Mouse (Mus musculus) MEL (cell line): Measurements from ENCODE around the gene Slc8a1. TPM values are rescaled to one million over a fixed set of nuclear protein-coding genes. Genes with fewer than 3 reads are reported as not detected.

ENCODE experiments used
- DNase-seq: peaks from one replicate; pipeline ENCODE4 v3.0.0; 2011; ENCODE audit warnings: low read depth, low spot score
- H3K27ac ChIP-seq: 2 replicates; pipeline ENCODE4 v1.5.1; 2012; ENCODE audit warnings: low read depth, mild to moderate bottlenecking, control low read depth, low read length, moderate library complexity; ENCODE audit not compliant: control insufficient read depth
- H3K27me3 ChIP-seq, 2 experiments: fragments of 150-350 bp in 1 of 2; sonication (generic) in 1 of 2; 2 replicates each; pipeline ENCODE4 v1.6.1; 2012; ENCODE audit warnings: low read length in 2 of 2, mild to moderate bottlenecking in 2 of 2, improper control_type of control experiment in 1 of 2, moderate library complexity in 1 of 2; ENCODE audit not compliant: insufficient read depth in 2 of 2, control insufficient read depth in 1 of 2
- H3K36me3 ChIP-seq, 2 experiments: 2 replicates each; pipeline ENCODE4 v1.6.1; 2012 to 2014; ENCODE audit warnings: low read length in 2 of 2, improper control_type of control experiment in 1 of 2, inconsistent platforms in 1 of 2, mild to moderate bottlenecking in 1 of 2; ENCODE audit not compliant: insufficient read depth in 2 of 2, control insufficient read depth in 1 of 2
- H3K4me1 ChIP-seq, 2 experiments: fragments of 150-350 bp in 1 of 2; sonication (generic) in 1 of 2; 2 replicates each; pipeline ENCODE4 v1.6.1; 2012; ENCODE audit warnings: low read length in 2 of 2, improper control_type of control experiment in 1 of 2, mild to moderate bottlenecking in 1 of 2; ENCODE audit not compliant: insufficient read depth in 2 of 2, control insufficient read depth in 1 of 2
- H3K4me3 ChIP-seq, 2 experiments: fragments of 150-350 bp in 1 of 2; sonication (generic) in 1 of 2; 2 replicates each; pipeline ENCODE4 v1.5.1; 2012; ENCODE audit warnings: low read depth in 2 of 2, low read length in 2 of 2, mild to moderate bottlenecking in 2 of 2, moderate library complexity in 2 of 2, control low read depth in 1 of 2, improper control_type of control experiment in 1 of 2; ENCODE audit not compliant: control insufficient read depth in 1 of 2, insufficient read depth in 1 of 2
- H3K79me2 ChIP-seq: 2 replicates; pipeline ENCODE4 v1.6.1; 2012; ENCODE audit warnings: mild to moderate bottlenecking, low read length, moderate library complexity; ENCODE audit not compliant: control insufficient read depth, poor library complexity, insufficient read depth
- H3K9ac ChIP-seq: 2 replicates; pipeline ENCODE4 v1.6.1; 2012; ENCODE audit warnings: low read depth, mild to moderate bottlenecking, control low read depth, low read length, moderate library complexity; ENCODE audit not compliant: control insufficient read depth, poor library complexity, severe bottlenecking
- H3K9me3 ChIP-seq: fragments of 150-350 bp; sonication (generic); replicated peaks from 2 replicates; pipeline ENCODE4 v1.6.1; 2012; ENCODE audit warnings: mild to moderate bottlenecking, low read length, improper control_type of control experiment, moderate library complexity; ENCODE audit not compliant: insufficient read depth
- BHLHE40 ChIP-seq: IDR thresholded peaks from 2 replicates; pipeline ENCODE4 v1.6.1; 2012; ENCODE audit warnings: low read depth, mild to moderate bottlenecking, inconsistent platforms, low read length, improper control_type of control experiment, borderline replicate concordance
- CHD1 ChIP-seq: IDR thresholded peaks from 2 replicates; pipeline ENCODE4 v1.6.1; 2012; ENCODE audit warnings: low read depth, mild to moderate bottlenecking, inconsistent platforms, low read length, improper control_type of control experiment
- CTCF ChIP-seq, 3 experiments: IDR thresholded peaks in 2 of 3; conservative IDR thresholded peaks in 1 of 3; 2 replicates each; pipeline ENCODE4 v1.5.1; 2011 to 2012; ENCODE audit warnings: low read length in 3 of 3, low read depth in 2 of 3, mild to moderate bottlenecking in 2 of 3, improper control_type of control experiment in 1 of 3, inconsistent platforms in 1 of 3, mixed read lengths in 1 of 3, moderate library complexity in 1 of 3; ENCODE audit not compliant: control insufficient read depth in 1 of 3, insufficient read depth in 1 of 3, poor library complexity in 1 of 3, severe bottlenecking in 1 of 3
- E2F4 ChIP-seq: IDR thresholded peaks from 2 replicates; pipeline ENCODE4 v1.6.1; 2011; ENCODE audit warnings: low read depth, low read length, improper control_type of control experiment, borderline replicate concordance
- ELF1 ChIP-seq: IDR thresholded peaks from 2 replicates; pipeline ENCODE4 v1.6.1; 2014; ENCODE audit warnings: low read depth, mild to moderate bottlenecking, inconsistent platforms, low read length, improper control_type of control experiment, moderate library complexity
- EP300 ChIP-seq, 2 experiments: IDR thresholded peaks; 2 replicates each; pipeline ENCODE4 v1.6.1; 2011; ENCODE audit warnings: improper control_type of control experiment in 2 of 2, low read length in 2 of 2, low read depth in 1 of 2, mild to moderate bottlenecking in 1 of 2
- GABPA ChIP-seq: IDR thresholded peaks from 2 replicates; pipeline ENCODE4 v1.6.1; 2012; ENCODE audit warnings: low read depth, mild to moderate bottlenecking, inconsistent platforms, low read length, improper control_type of control experiment, moderate library complexity
- HCFC1 ChIP-seq: IDR thresholded peaks from 2 replicates; pipeline ENCODE4 v1.6.1; 2012; ENCODE audit warnings: low read depth, mild to moderate bottlenecking, inconsistent platforms, low read length, improper control_type of control experiment, moderate library complexity
- JUND ChIP-seq: IDR thresholded peaks from 2 replicates; pipeline ENCODE4 v1.6.1; 2011; ENCODE audit warnings: low read depth, mild to moderate bottlenecking, improper control_type of control experiment, low read length
- MAFK ChIP-seq: IDR thresholded peaks from 2 replicates; pipeline ENCODE4 v1.6.1; 2011; ENCODE audit warnings: low read depth, mild to moderate bottlenecking, low read length, improper control_type of control experiment, borderline replicate concordance
- MAX ChIP-seq: IDR thresholded peaks from 2 replicates; pipeline ENCODE4 v1.6.1; 2011; ENCODE audit warnings: low read length, improper control_type of control experiment
- MAZ ChIP-seq: IDR thresholded peaks from 2 replicates; pipeline ENCODE4 v1.6.1; 2012; ENCODE audit warnings: low read depth, mild to moderate bottlenecking, inconsistent platforms, low read length, improper control_type of control experiment
- MEF2A ChIP-seq: IDR thresholded peaks from 2 replicates; pipeline ENCODE4 v1.6.1; 2014; ENCODE audit warnings: low read depth, mild to moderate bottlenecking, inconsistent platforms, low read length, improper control_type of control experiment; ENCODE audit not compliant: poor library complexity, insufficient replicate concordance, severe bottlenecking; ENCODE audit errors: extremely low read depth
- MYB ChIP-seq: IDR thresholded peaks from 2 replicates; pipeline ENCODE4 v1.6.1; 2011; ENCODE audit warnings: mild to moderate bottlenecking, low read depth, low read length, improper control_type of control experiment
- NELFE ChIP-seq: IDR thresholded peaks from 2 replicates; pipeline ENCODE4 v1.6.1; 2011; ENCODE audit warnings: low read depth, low read length, improper control_type of control experiment
- NRF1 ChIP-seq: IDR thresholded peaks from 2 replicates; pipeline ENCODE4 v1.6.1; 2014; ENCODE audit warnings: low read depth, mild to moderate bottlenecking, inconsistent platforms, low read length, improper control_type of control experiment, moderate library complexity; ENCODE audit not compliant: poor library complexity, insufficient read depth, severe bottlenecking
- RAD21 ChIP-seq: IDR thresholded peaks from 2 replicates; pipeline ENCODE4 v1.6.1; 2011; ENCODE audit warnings: mild to moderate bottlenecking, low read depth, low read length, improper control_type of control experiment
- RCOR1 ChIP-seq: IDR thresholded peaks from 2 replicates; pipeline ENCODE4 v1.6.1; 2012; ENCODE audit warnings: low read depth, mild to moderate bottlenecking, inconsistent platforms, low read length, improper control_type of control experiment
- TCF12 ChIP-seq: IDR thresholded peaks from 2 replicates; pipeline ENCODE4 v1.6.1; 2014; ENCODE audit warnings: low read depth, mild to moderate bottlenecking, inconsistent platforms, low read length, improper control_type of control experiment, moderate library complexity
- UBTF ChIP-seq: IDR thresholded peaks from 2 replicates; pipeline ENCODE4 v1.6.1; 2012; ENCODE audit warnings: low read depth, mild to moderate bottlenecking, inconsistent platforms, low read length, improper control_type of control experiment, moderate library complexity, borderline replicate concordance; ENCODE audit not compliant: insufficient read depth
- USF1 ChIP-seq: IDR thresholded peaks from 2 replicates; pipeline ENCODE4 v1.6.1; 2014; ENCODE audit warnings: low read depth, mild to moderate bottlenecking, inconsistent platforms, low read length, improper control_type of control experiment, moderate library complexity
- ZC3H11A ChIP-seq: IDR thresholded peaks from 2 replicates; pipeline ENCODE4 v1.6.1; 2012; ENCODE audit warnings: low read depth, mild to moderate bottlenecking, inconsistent platforms, low read length, improper control_type of control experiment
- ZMIZ1 ChIP-seq: IDR thresholded peaks from 2 replicates; pipeline ENCODE4 v1.6.1; 2012; ENCODE audit warnings: low read depth, mild to moderate bottlenecking, inconsistent platforms, low read length, improper control_type of control experiment, moderate library complexity
- polyA plus RNA-seq, 2 experiments: library from polyadenylated mRNA; stranded (reverse) in 1 of 2; unstranded in 1 of 2; fragments of >175 nt in 1 of 2; fragments of >200 nt in 1 of 2; gene quantifications; 2 replicates each; pipeline versions ENCODE4 v1.2.1 to v1.2.4; 2012; ENCODE audit warnings: low replicate concordance in 2 of 2, low read depth in 1 of 2; ENCODE audit not compliant: insufficient read length in 2 of 2, insufficient read depth in 1 of 2, missing spikeins in 1 of 2
- total RNA-seq: library from RNA; depleted of rRNA; stranded (reverse); fragments of 300-350 nt; gene quantifications from 2 replicates; pipeline ENCODE4 v1.2.3, GENCODE M21; 2012

The Slc8a1 gene
- total and polyA plus RNA-seq, 3 experiments = 0.86 to 1.0 TPM; not detected in 1

DNA sequence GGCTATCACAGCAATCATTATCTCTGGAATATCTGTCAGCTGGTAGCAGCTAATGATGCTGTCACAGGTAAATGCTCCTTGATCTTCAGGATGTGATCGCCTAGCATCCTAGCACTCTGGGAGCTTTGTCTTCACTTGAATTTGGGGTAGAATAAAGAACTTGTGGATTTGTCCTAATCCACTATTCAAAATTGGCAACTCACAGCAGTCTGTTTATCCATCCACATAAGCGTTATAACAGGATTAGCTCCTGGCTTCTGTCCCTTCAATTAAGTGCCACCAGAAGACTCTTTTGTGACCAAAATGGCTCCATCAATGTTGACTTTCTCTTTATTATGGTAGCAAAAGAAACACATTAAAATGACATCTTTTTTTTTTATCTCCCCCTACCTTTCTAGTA is 214.2 kb downstream of the Slc8a1 start:
- DNase-seq = no peak
- no peak overlapping the region for H3K27ac ChIP-seq
- H3K9me3 ChIP-seq = no peaks in the 10 kb centered on the region
- TF ChIP-seq E2F4 = no peak
- no peak for TF ChIP-seq BHLHE40
- TF ChIP-seq UBTF = no peak
- no peak for TF ChIP-seq CTCF (IDR thresholded peaks at IDR 0.05 in 2 of 3, conservative IDR thresholded peaks at IDR 0.05 in 1 of 3; ENCODE audit: control insufficient read depth in 1 of 3, insufficient read depth in 1 of 3, low read depth in 2 of 3, low read length in 3 of 3, poor library complexity in 1 of 3, severe bottlenecking in 1 of 3)
- TF ChIP-seq MEF2A = no peak
- H3K36me3 ChIP-seq = peaks cover 0 to 2% of the 10 kb centered on the region in 2 experiments; a peak in 1 of 4 replicates
- no peak overlapping the region for H3K4me3 ChIP-seq
- no peak overlapping the region for H3K9ac ChIP-seq
- H3K79me2 ChIP-seq = no peaks in the 10 kb centered on the region
- H3K27me3 ChIP-seq = no peaks in the 10 kb centered on the region
- H3K4me1 ChIP-seq = no peaks in the 10 kb centered on the region

GRCm38 (mm10) chr17:81518316-81519025 is 219.7 kb downstream of the Slc8a1 start:
- Histone ChIP-seq H3K79me2 (no peaks in the 10 kb centered on the region), H3K4me1 (no peaks in the 10 kb centered on the region), H3K4me3 (no peak overlapping the region), H3K36me3 (peaks cover 0 to 2% of the 10 kb centered on the region in 2 experiments; a peak in 1 of 4 replicates), H3K9ac (no peak overlapping the region), H3K9me3 (no peaks in the 10 kb centered on the region), H3K27ac (no peak overlapping the region), H3K27me3 (no peaks in the 10 kb centered on the region)
- DNase-seq = peak; percentile 9
- TF ChIP-seq USF1 (no peak), MAX (no peak), JUND (no peak), MYB (no peak), ZC3H11A (no peak), UBTF (no peak)

DNA sequence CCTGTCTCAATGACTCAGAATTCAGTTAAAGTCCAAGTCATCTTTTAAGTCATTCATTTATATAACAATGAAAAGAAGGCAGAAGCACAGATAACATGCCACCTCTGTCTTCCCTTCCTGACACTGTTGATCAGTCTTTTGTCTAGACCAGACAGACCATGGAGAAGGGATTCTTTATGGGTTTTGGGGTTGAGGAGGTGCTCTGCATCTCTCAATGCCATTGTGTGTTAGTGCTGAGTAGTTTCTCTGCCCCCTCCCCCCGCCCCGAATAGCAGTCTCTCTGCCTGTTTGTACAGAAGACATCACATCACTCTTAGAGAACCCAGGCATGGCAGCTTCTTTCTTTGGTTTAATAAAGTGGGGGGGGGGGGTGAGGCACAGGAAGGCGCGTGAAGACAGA is 222.0 kb downstream of the Slc8a1 start:
- no peak for TF ChIP-seq MAZ
- TF ChIP-seq EP300 (IDR thresholded peaks at IDR 0.05; ENCODE audit: low read depth in 1 of 2, low read length in 2 of 2) = no peak
- no peak for TF ChIP-seq RAD21
- TF ChIP-seq MAFK = no peak
- no peak for TF ChIP-seq TCF12
- no peak for TF ChIP-seq CTCF (IDR thresholded peaks at IDR 0.05 in 2 of 3, conservative IDR thresholded peaks at IDR 0.05 in 1 of 3; ENCODE audit: control insufficient read depth in 1 of 3, insufficient read depth in 1 of 3, low read depth in 2 of 3, low read length in 3 of 3, poor library complexity in 1 of 3, severe bottlenecking in 1 of 3)
- no peak for TF ChIP-seq NELFE
- TF ChIP-seq GABPA = no peak
- TF ChIP-seq ELF1 = no peak
- TF ChIP-seq HCFC1 = no peak
- no peak for TF ChIP-seq ZMIZ1
- no peak for TF ChIP-seq RCOR1
- TF ChIP-seq NRF1 = no peak
- TF ChIP-seq CHD1 = no peak
- Histone ChIP-seq H3K27me3 (no peaks in the 10 kb centered on the region), H3K79me2 (no peaks in the 10 kb centered on the region), H3K36me3 (peaks cover 0 to 2% of the 10 kb centered on the region in 2 experiments; a peak in 1 of 4 replicates), H3K9me3 (no peaks in the 10 kb centered on the region), H3K27ac (no peak overlapping the region), H3K4me1 (no peaks in the 10 kb centered on the region), H3K9ac (no peak overlapping the region), H3K4me3 (no peak overlapping the region)
- no peak for DNase-seq
